Comparison of ENCODE assay signal across 30 mouse cellular contexts in the genomic region with DNA sequence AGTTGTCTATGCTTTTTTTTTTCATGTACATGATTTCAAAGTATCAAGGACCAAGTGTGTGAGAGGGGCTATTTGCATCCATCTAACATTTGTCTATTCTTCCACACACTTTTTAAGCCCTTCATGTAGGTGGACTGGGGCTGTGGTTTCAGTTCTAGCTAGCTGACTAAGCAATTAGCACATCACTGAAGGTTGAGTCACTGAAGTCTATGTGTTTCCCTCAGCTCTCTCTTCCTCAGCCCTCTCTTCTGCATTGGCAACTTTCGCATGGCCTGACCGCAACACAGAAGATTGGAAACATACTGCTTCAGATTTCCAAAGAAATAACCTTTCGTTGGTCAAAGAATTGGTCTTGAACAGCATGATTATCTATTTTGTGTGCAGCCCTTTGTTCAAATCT. TPM values are rescaled to one million over a fixed set of nuclear protein-coding genes. Genes with fewer than 3 reads are reported as not detected.
DNase-seq lines count a peak whose midpoint lies in the region; ATAC-seq and TF ChIP-seq lines count a peak whose summit lies in the region.
"Had no signal": no experiment of that assay in that cellular context is flagged by ENCODE, and none has a peak within 500 bp of the region (broad histone marks: within the 10 kb centered on the region; RNA-seq: fewer than 3 reads in every experiment).

No protein-coding gene starts in this region.

- no peak overlapping the region for H3K4me3 ChIP-seq in CH12.LX (replicated peaks in 1 of 3; ENCODE audit: low read depth in 2 of 3, low read length in 2 of 3, poor library complexity in 1 of 3)
- H3K4me3 ChIP-seq in kidney, embryonic 15.5 days (replicated peaks): no peak overlapping the region
- H3K4me3 ChIP-seq: embryonic facial prominence, embryonic 10.5 days; embryonic facial prominence, embryonic 12.5 days; forebrain, embryonic 10.5 days; forebrain, embryonic 12.5 days; forebrain, embryonic 15.5 days had no signal

- H3K4me2 ChIP-seq in CH12.LX (ENCODE audit: insufficient read depth, low read depth, poor library complexity, severe bottlenecking): no peak overlapping the region
- H3K4me2 ChIP-seq in kidney, embryonic 15.5 days: no peak overlapping the region
- H3K4me2 ChIP-seq: embryonic facial prominence, embryonic 12.5 days; forebrain, embryonic 12.5 days; forebrain, embryonic 15.5 days had no signal

- no peak for TF ChIP-seq CTCF in CH12.LX (conservative IDR thresholded peaks at IDR 0.05 in 1 of 2, IDR thresholded peaks at IDR 0.05 in 1 of 2; ENCODE audit: low read depth in 2 of 2, low read length in 2 of 2)

- dilution Hi-C loops in CH12.LX (cut with MboI; ENCODE audit: extremely low pct_ligation_motif_present, extremely low pct_unique_long_range_greater_than_20kb, low sequenced_read_pairs): no loop called here

- no peaks in the 10 kb centered on the region for H3K9me3 ChIP-seq in CH12.LX (replicated peaks; ENCODE audit: low read length)
- H3K9me3 ChIP-seq in kidney, embryonic 15.5 days (replicated peaks): no peaks in the 10 kb centered on the region
- H3K9me3 ChIP-seq: embryonic facial prominence, embryonic 10.5 days; embryonic facial prominence, embryonic 12.5 days; forebrain, embryonic 10.5 days; forebrain, embryonic 12.5 days; forebrain, embryonic 15.5 days had no signal

- H3K36me3 ChIP-seq in CH12.LX (replicated peaks in 1 of 2; ENCODE audit: control insufficient read depth in 1 of 2, insufficient read depth in 1 of 2, low read length in 1 of 2): no peaks in the 10 kb centered on the region
- no peaks in the 10 kb centered on the region for H3K36me3 ChIP-seq in kidney, embryonic 15.5 days
- H3K36me3 ChIP-seq: embryonic facial prominence, embryonic 10.5 days; embryonic facial prominence, embryonic 12.5 days; forebrain, embryonic 10.5 days; forebrain, embryonic 12.5 days; forebrain, embryonic 15.5 days had no signal

- TF ChIP-seq POLR2A in CH12.LX (IDR thresholded peaks at IDR 0.05; ENCODE audit: low read depth, low read length): no peak

- H3K27me3 ChIP-seq in CH12.LX (replicated peaks): no peaks in the 10 kb centered on the region
- no peaks in the 10 kb centered on the region for H3K27me3 ChIP-seq in kidney, embryonic 15.5 days
- H3K27me3 ChIP-seq: embryonic facial prominence, embryonic 12.5 days; forebrain, embryonic 12.5 days; forebrain, embryonic 15.5 days had no signal

- no peak overlapping the region for H3K27ac ChIP-seq in CH12.LX (ENCODE audit: insufficient read depth, low read depth)
- no peak overlapping the region for H3K27ac ChIP-seq in kidney, embryonic 15.5 days
- H3K27ac ChIP-seq: embryonic facial prominence, embryonic 10.5 days; embryonic facial prominence, embryonic 12.5 days; forebrain, embryonic 10.5 days; forebrain, embryonic 12.5 days; forebrain, embryonic 15.5 days had no signal

- no peak for DNase-seq in frontal cortex, postnatal 25 days (ENCODE audit: low spot score in 2 of 2)
- DNase-seq in CH12.LX (ENCODE audit: extremely low read depth) (no peak), NIH3T3 (ENCODE audit: low read depth) (peak; percentile 69)
- DNase-seq in fibroblast of lung, adult 2 months (ENCODE audit: low read depth): peak; percentile 32
- no peak for DNase-seq in right cerebral cortex, postnatal 4 days
- DNase-seq: adrenal gland, adult 8-10 months; adrenal gland, postnatal 14 days; adrenal gland, postnatal 36 days; B cell, adult 2 months; cerebellum, adult 11 months; cerebellum, adult 18-20 months; cerebellum, adult 8-10 months; cerebellum, adult 9-11 months; cerebellum, postnatal 14 days; cerebellum, postnatal 36 days; forebrain, postnatal 0 days had no signal

- in situ Hi-C loops in CH12.LX (cut with MboI; ENCODE audit: low pct_ligation_motif_present, low pct_unique_long_range_greater_than_20kb, low sequenced_read_pairs): no loop called here

- peaks cover 0 to 11% of the 10 kb centered on the region in 2 experiments; a peak in 2 of 4 replicates for H3K4me1 ChIP-seq in CH12.LX (ENCODE audit: control insufficient read depth in 1 of 2, insufficient read depth in 2 of 2)
- no peaks in the 10 kb centered on the region for H3K4me1 ChIP-seq in kidney, embryonic 15.5 days
- H3K4me1 ChIP-seq: embryonic facial prominence, embryonic 10.5 days; embryonic facial prominence, embryonic 12.5 days; forebrain, embryonic 10.5 days; forebrain, embryonic 12.5 days; forebrain, embryonic 15.5 days had no signal

- 93% methylated on average over 3 of the region's 3 CpGs for WGBS in kidney, embryonic 15.5 days

- TF ChIP-seq RAD21 in CH12.LX (IDR thresholded peaks at IDR 0.05; ENCODE audit: low read depth, low read length): no peak

- 0 out of 2 replicates have a peak, but pooled peaks have one; percentile 18 for TF ChIP-seq EP300 in CH12.LX (IDR thresholded peaks at IDR 0.05; ENCODE audit: low read length)

- H3K79me2 ChIP-seq in CH12.LX (replicated peaks; ENCODE audit: control insufficient read depth, extremely low read depth, insufficient read depth, poor library complexity, severe bottlenecking): no peaks in the 10 kb centered on the region

- ATAC-seq in frontal cortex, adult (ENCODE audit: low TSS enrichment): peak; percentile 50; the same call in 1 of the 2 replicates
- no peak for ATAC-seq in kidney, embryonic 15.5 days (replicated peaks; ENCODE audit: low FRiP score)
- ATAC-seq in activated CD4-positive, CD25-positive, alpha-beta regulatory T cell, adult 4 months: no peak
- ATAC-seq: CD4-positive, CD25-positive, alpha-beta regulatory T cell, adult 4 months; forebrain, embryonic 15.5 days; forebrain, postnatal 0 days had no signal

- no peak overlapping the region for H3K9ac ChIP-seq in CH12.LX (ENCODE audit: insufficient read depth, low read depth)
- no peak overlapping the region for H3K9ac ChIP-seq in kidney, embryonic 15.5 days
- H3K9ac ChIP-seq: embryonic facial prominence, embryonic 12.5 days; forebrain, embryonic 12.5 days; forebrain, embryonic 15.5 days; forebrain, postnatal 0 days had no signal

TF ChIP-seq in CH12.LX, 34 proteins besides CTCF, POLR2A, EP300 and RAD21:
- TF ChIP-seq POLR2AphosphoS2 (IDR thresholded peaks at IDR 0.05; ENCODE audit: low read depth, low read length) (no peak), MAFK (IDR thresholded peaks at IDR 0.05; ENCODE audit: insufficient replicate concordance, low read length) (peak; percentile 90)

RNA-seq across cellular contexts. Expression of a gene that starts 21.2 kb away (rescaled TPM):
- total RNA-seq in CH12.LX (2012; rRNA removed) (not detected in 2 replicates), CH12.LX (2014; rRNA removed) (not detected in 2 replicates)
- polyA plus RNA-seq in CH12.LX (2012; ENCODE audit: insufficient read length, low read depth): not detected in 2 replicates
- 0.17 TPM in 1 of 2 replicates, not detected in the other for polyA plus RNA-seq in kidney, embryonic 15.5 days (2015; fragmentation: Nextera tagmentation; extraction: Ambion mirVana)
- polyA plus RNA-seq in activated CD4-positive, CD25-positive, alpha-beta regulatory T cell, adult 4 months (2017; shearing (Covaris generic)): under 1 TPM in 1 of 2 experiments, not detected in 1; 0.40 TPM
- total RNA-seq: adrenal gland, adult 18-20 months; adrenal gland, adult 8-10 months; adrenal gland, postnatal 36 days; common myeloid progenitor, adult 5-6 weeks; gastrocnemius, adult 18-20 months; MEL had no signal
- polyA plus RNA-seq: brain, embryonic 14.5 days; CD4-positive, CD25-positive, alpha-beta regulatory T cell, adult 4 months; embryonic facial prominence, embryonic 10.5 days; forebrain, embryonic 10.5 days; forebrain, embryonic 12.5 days; forebrain, embryonic 15.5 days; forebrain, postnatal 0 days had no signal

Comparison
In these comparisons a context has a peak if more than half of its experiments do, and no peak if none do; other contexts are left out.
1. DNase-seq: peak in NIH3T3 (single experiment) and fibroblast of lung, adult 2 months (single experiment); none in frontal cortex, postnatal 25 days (0 of 2), CH12.LX (single experiment) and right cerebral cortex, postnatal 4 days (single experiment).